Mouse (Mus musculus): ENCODE results near the gene Prkag2. TPM values are rescaled to one million over a fixed set of nuclear protein-coding genes. Genes with fewer than 3 reads are reported as not detected.
A peak's percentile ranks its signal among the peaks of the same experiment; 100 is the strongest.

Gene Prkag2
- polyA plus RNA-seq, 1 experiment from 2014 or later = 54.1 TPM

- Histone ChIP-seq H3K9me3 (ENCODE audit: control insufficient read depth, low read length) (no peaks in the 10 kb centered on the region), H3K27ac (ENCODE audit: low read length) (no peak overlapping the region), H3K4me3 (ENCODE audit: low read length) (no peak overlapping the region), H3K36me3 (ENCODE audit: control insufficient read depth, insufficient read depth, low read length) (no peaks in the 10 kb centered on the region), H3K9ac (ENCODE audit: low read depth, low read length) (no peak overlapping the region), H3K4me2 (ENCODE audit: low read depth, low read length) (no peak overlapping the region), H3K4me1 (ENCODE audit: control insufficient read depth, insufficient read depth, low read length) (no peaks in the 10 kb centered on the region), H3K27me3 (replicated peaks; ENCODE audit: control insufficient read depth, insufficient read depth, low read length) (no peaks in the 10 kb centered on the region)
- no peak for ATAC-seq
These were observed 13.7 kb upstream of the Prkag2 start for GRCm38 (mm10) chr5:25114110-25114509.

GRCm38 (mm10) chr5:25110314-25110713 lies 9.9 kb upstream of the Prkag2 start:
- no peak for ATAC-seq
- H3K9ac ChIP-seq (ENCODE audit: low read depth, low read length) = no peak overlapping the region
- H3K27me3 ChIP-seq (replicated peaks; ENCODE audit: control insufficient read depth, insufficient read depth, low read length) = no peaks in the 10 kb centered on the region
- no peak overlapping the region for H3K4me3 ChIP-seq (ENCODE audit: low read length)
- H3K27ac ChIP-seq (ENCODE audit: low read length) = no peak overlapping the region
- H3K36me3 ChIP-seq (ENCODE audit: control insufficient read depth, insufficient read depth, low read length) = no peaks in the 10 kb centered on the region
- H3K4me1 ChIP-seq (ENCODE audit: control insufficient read depth, insufficient read depth, low read length) = peaks cover 2% of the 10 kb centered on the region; the same call in 1 of the 2 replicates
- 81% methylated on average over 3 of the region's 3 CpGs for WGBS
- no peaks in the 10 kb centered on the region for H3K9me3 ChIP-seq (ENCODE audit: control insufficient read depth, low read length)
- no peak overlapping the region for H3K4me2 ChIP-seq (ENCODE audit: low read depth, low read length)

- H3K9ac ChIP-seq (ENCODE audit: low read depth, low read length) = no peak overlapping the region
- no peaks in the 10 kb centered on the region for H3K9me3 ChIP-seq (ENCODE audit: control insufficient read depth, low read length)
- H3K4me2 ChIP-seq (ENCODE audit: low read depth, low read length) = no peak overlapping the region
- no peaks in the 10 kb centered on the region for H3K36me3 ChIP-seq (ENCODE audit: control insufficient read depth, insufficient read depth, low read length)
- peaks cover 9% of the 10 kb centered on the region; the same call in 1 of the 2 replicates for H3K4me1 ChIP-seq (ENCODE audit: control insufficient read depth, insufficient read depth, low read length)
- H3K27ac ChIP-seq (ENCODE audit: low read length) = no peak overlapping the region
- H3K27me3 ChIP-seq (replicated peaks; ENCODE audit: control insufficient read depth, insufficient read depth, low read length) = no peaks in the 10 kb centered on the region; the same call in 1 of the 2 replicates
- ATAC-seq = no peak
- no peak overlapping the region for H3K4me3 ChIP-seq (ENCODE audit: low read length)
These were observed 5.3 kb upstream of the Prkag2 start for GRCm38 (mm10) chr5:25105748-25106147.

DNA sequence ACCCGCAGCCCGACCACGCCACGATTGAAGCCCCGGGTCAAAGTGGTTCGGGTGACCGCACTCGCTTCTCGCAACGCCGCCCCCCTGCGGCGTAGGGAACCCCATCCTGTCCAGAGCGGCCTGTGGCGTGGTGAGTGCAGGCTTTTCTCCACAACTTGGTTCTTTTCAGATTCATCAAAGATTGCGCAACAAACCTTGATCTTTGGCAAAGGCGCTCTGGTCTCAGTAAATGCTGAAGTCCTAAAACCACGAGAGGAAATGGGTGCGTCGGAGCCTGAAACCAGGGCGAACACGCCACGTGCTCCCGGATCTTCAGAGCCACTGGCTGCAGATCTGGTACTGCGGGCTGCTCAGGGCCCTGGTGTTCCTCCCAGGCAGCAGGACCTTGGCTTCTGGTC lies 683 bp upstream of the Prkag2 start:
- Histone ChIP-seq H3K9ac (ENCODE audit: low read depth, low read length) (peak overlapping the region; percentile 83), H3K27me3 (replicated peaks; ENCODE audit: control insufficient read depth, insufficient read depth, low read length) (peaks cover 3% of the 10 kb centered on the region; the same call in 1 of the 2 replicates), H3K4me1 (ENCODE audit: control insufficient read depth, insufficient read depth, low read length) (peaks cover 20% of the 10 kb centered on the region), H3K27ac (ENCODE audit: low read length) (peak overlapping the region; percentile 88), H3K4me3 (ENCODE audit: low read length) (peak overlapping the region; percentile 72), H3K36me3 (ENCODE audit: control insufficient read depth, insufficient read depth, low read length) (no peaks in the 10 kb centered on the region), H3K9me3 (ENCODE audit: control insufficient read depth, low read length) (no peaks in the 10 kb centered on the region), H3K4me2 (ENCODE audit: low read depth, low read length) (peak overlapping the region; percentile 98)
- ATAC-seq = peak; percentile 70
- WGBS = under 1% methylated on average over 25 of the region's 25 CpGs

- Histone ChIP-seq H3K4me2 (ENCODE audit: low read depth, low read length) (peak overlapping the region; percentile 98), H3K4me1 (ENCODE audit: control insufficient read depth, insufficient read depth, low read length) (peaks cover 18% of the 10 kb centered on the region), H3K36me3 (ENCODE audit: control insufficient read depth, insufficient read depth, low read length) (no peaks in the 10 kb centered on the region), H3K9ac (ENCODE audit: low read depth, low read length) (peak overlapping the region; percentile 83), H3K4me3 (ENCODE audit: low read length) (peak overlapping the region; percentile 72), H3K27me3 (replicated peaks; ENCODE audit: control insufficient read depth, insufficient read depth, low read length) (peaks cover 3% of the 10 kb centered on the region; the same call in 1 of the 2 replicates), H3K27ac (ENCODE audit: low read length) (peak overlapping the region; percentile 88), H3K9me3 (ENCODE audit: control insufficient read depth, low read length) (no peaks in the 10 kb centered on the region)
- under 1% methylated on average over 26 of the region's 26 CpGs for WGBS
- ATAC-seq = peak; percentile 26
These were observed 306 bp downstream of the Prkag2 start for GRCm38 (mm10) chr5:25100157-25100515.

DNA sequence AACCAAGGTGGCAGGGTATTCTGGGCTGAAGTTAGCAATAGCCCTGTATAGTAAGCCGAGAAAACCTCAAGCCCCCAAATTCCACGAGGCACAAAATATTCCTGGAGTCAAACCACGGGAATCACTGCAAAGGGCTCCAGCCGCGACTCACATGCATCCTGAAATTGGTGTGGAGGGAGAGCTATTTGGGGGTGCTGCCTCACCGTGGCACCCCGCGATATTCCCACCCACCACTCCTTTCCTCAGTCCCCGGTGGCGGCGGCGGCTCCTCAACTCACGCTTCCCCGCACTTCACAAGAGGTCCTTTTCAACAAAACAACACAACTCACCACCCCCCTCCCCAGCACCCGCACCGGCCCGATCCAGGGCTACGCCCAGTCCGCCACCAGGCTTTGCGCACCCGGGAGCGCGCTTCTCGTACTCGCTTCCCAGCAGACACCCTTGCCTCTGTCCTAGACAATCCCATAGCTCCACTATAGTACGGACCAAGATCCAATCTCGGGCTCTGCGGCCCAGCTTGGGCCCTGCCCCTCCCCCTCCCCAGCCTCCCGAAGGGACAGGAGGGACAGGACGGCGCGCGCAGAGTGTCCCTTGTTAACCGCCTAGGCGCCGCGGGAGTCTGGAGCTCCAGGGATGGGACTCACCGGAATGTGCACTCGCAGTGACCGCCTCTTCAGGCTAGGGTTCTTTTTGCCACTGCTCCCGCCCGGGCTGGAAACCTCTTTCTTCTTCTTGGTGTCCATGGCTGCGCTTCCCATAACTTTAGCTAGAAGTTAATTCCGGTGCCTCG lies 880 bp downstream of the Prkag2 start:
- Histone ChIP-seq H3K36me3 (ENCODE audit: control insufficient read depth, insufficient read depth, low read length) (no peaks in the 10 kb centered on the region), H3K27me3 (replicated peaks; ENCODE audit: control insufficient read depth, insufficient read depth, low read length) (peaks cover 3% of the 10 kb centered on the region; the same call in 1 of the 2 replicates), H3K4me2 (ENCODE audit: low read depth, low read length) (peak overlapping the region; percentile 98), H3K4me3 (ENCODE audit: low read length) (peak overlapping the region; percentile 72), H3K9ac (ENCODE audit: low read depth, low read length) (peak overlapping the region; percentile 83), H3K4me1 (ENCODE audit: control insufficient read depth, insufficient read depth, low read length) (peaks cover 18% of the 10 kb centered on the region), H3K9me3 (ENCODE audit: control insufficient read depth, low read length) (no peaks in the 10 kb centered on the region), H3K27ac (ENCODE audit: low read length) (peak overlapping the region; percentile 88; the same call in 1 of the 2 replicates)
- 2% methylated on average over 45 of the region's 45 CpGs for WGBS
- ATAC-seq = peak; percentile 64

- Histone ChIP-seq H3K36me3 (ENCODE audit: control insufficient read depth, insufficient read depth, low read length) (no peaks in the 10 kb centered on the region), H3K27me3 (replicated peaks; ENCODE audit: control insufficient read depth, insufficient read depth, low read length) (peaks cover 3% of the 10 kb centered on the region; the same call in 1 of the 2 replicates), H3K4me1 (ENCODE audit: control insufficient read depth, insufficient read depth, low read length) (peaks cover 25% of the 10 kb centered on the region), H3K9me3 (ENCODE audit: control insufficient read depth, low read length) (no peaks in the 10 kb centered on the region), H3K27ac (ENCODE audit: low read length) (no peak overlapping the region), H3K4me2 (ENCODE audit: low read depth, low read length) (no peak overlapping the region), H3K9ac (ENCODE audit: low read depth, low read length) (no peak overlapping the region), H3K4me3 (ENCODE audit: low read length) (no peak overlapping the region)
- ATAC-seq = no peak
- 63% methylated on average over 3 of the region's 3 CpGs for WGBS
These were observed 2.6 kb downstream of the Prkag2 start for GRCm38 (mm10) chr5:25097891-25098290.

- WGBS = 78% methylated on average over 4 of the region's 4 CpGs
- H3K36me3 ChIP-seq (ENCODE audit: control insufficient read depth, insufficient read depth, low read length) = no peaks in the 10 kb centered on the region
These were observed 4.0 kb downstream of the Prkag2 start for GRCm38 (mm10) chr5:25096431-25096830.

GRCm38 (mm10) chr5:25092630-25093245 lies 7.7 kb downstream of the Prkag2 start:
- no peak overlapping the region for H3K9ac ChIP-seq (ENCODE audit: low read depth, low read length)
- H3K36me3 ChIP-seq (ENCODE audit: control insufficient read depth, insufficient read depth, low read length) = no peaks in the 10 kb centered on the region
- no peak for ATAC-seq
- H3K27ac ChIP-seq (ENCODE audit: low read length) = no peak overlapping the region
- H3K9me3 ChIP-seq (ENCODE audit: control insufficient read depth, low read length) = no peaks in the 10 kb centered on the region
- no peak overlapping the region for H3K4me2 ChIP-seq (ENCODE audit: low read depth, low read length)
- H3K27me3 ChIP-seq (replicated peaks; ENCODE audit: control insufficient read depth, insufficient read depth, low read length) = 0 out of 2 replicates have a peak, but pooled peaks cover under 1% of the 10 kb centered on the region
- WGBS = 80% methylated on average over 8 of the region's 8 CpGs
- H3K4me1 ChIP-seq (ENCODE audit: control insufficient read depth, insufficient read depth, low read length) = peaks cover 9% of the 10 kb centered on the region
- H3K4me3 ChIP-seq (ENCODE audit: low read length) = no peak overlapping the region

More at GRCm38 (mm10) chr5:25096431-25096830, 4.0 kb downstream of the Prkag2 start:
- no peak for ATAC-seq
- no peaks in the 10 kb centered on the region for H3K9me3 ChIP-seq (ENCODE audit: control insufficient read depth, low read length)
- no peak overlapping the region for H3K4me3 ChIP-seq (ENCODE audit: low read length)
- 0 out of 2 replicates have a peak, but pooled peaks cover 3% of the 10 kb centered on the region for H3K27me3 ChIP-seq (replicated peaks; ENCODE audit: control insufficient read depth, insufficient read depth, low read length)
- no peak overlapping the region for H3K4me2 ChIP-seq (ENCODE audit: low read depth, low read length)
- H3K4me1 ChIP-seq (ENCODE audit: control insufficient read depth, insufficient read depth, low read length) = peaks cover 25% of the 10 kb centered on the region
- H3K9ac ChIP-seq (ENCODE audit: low read depth, low read length) = no peak overlapping the region
- no peak overlapping the region for H3K27ac ChIP-seq (ENCODE audit: low read length)

All from intestine, embryonic 16.5 days (tissue).